Mouse (Mus musculus) adrenal gland, adult 8-10 months (tissue): Measurements from ENCODE around the gene Palb2. TPM values are rescaled to one million over a fixed set of nuclear protein-coding genes. Genes with fewer than 3 reads are reported as not detected.

ENCODE experiments used
- DNase-seq: peaks from one replicate; pipeline ENCODE4 v3.0.0; 2022
- total RNA-seq, 4 experiments: library from RNA; stranded (reverse); gene quantifications; 2 replicates each; pipeline ENCODE4 v1.2.4; 2022

Palb2 gene
- total RNA-seq, 4 experiments from 2014 or later: 1.5 to 2.5 (median 2.1) TPM

DNA sequence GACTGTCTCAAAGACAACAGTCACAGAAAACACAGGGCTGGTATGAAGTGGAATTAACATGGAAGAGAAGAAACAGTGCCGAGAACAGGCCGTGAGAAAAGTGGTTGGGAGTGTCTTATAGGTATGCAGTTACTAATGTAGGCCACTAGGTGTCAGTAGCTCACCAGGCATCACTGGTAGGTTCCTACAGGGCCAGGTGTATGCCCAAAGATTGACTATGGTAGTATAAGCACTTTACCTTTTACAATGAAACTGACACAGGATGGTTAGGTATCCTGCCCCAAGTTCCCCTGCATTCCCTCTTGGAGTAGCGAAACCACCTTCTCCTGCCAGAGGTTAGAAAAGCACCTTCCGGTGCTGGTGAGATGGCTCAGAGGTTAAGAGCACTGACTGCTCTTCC is 33.6 kb downstream of the Palb2 start:
- DNase-seq: no peak

GRCm38 (mm10) chr7:122098009-122098408 is 34.8 kb downstream of the Palb2 start:
- no peak for DNase-seq

- no peak for DNase-seq
These were observed 38.0 kb downstream of the Palb2 start for GRCm38 (mm10) chr7:122094564-122095330.

GRCm38 (mm10) chr7:122087195-122087982 is 45.4 kb downstream of the Palb2 start:
- DNase-seq: no peak

- no peak for DNase-seq
These were observed 51.7 kb downstream of the Palb2 start for GRCm38 (mm10) chr7:122081071-122081470.

GRCm38 (mm10) chr7:122079798-122080554 is 52.8 kb downstream of the Palb2 start:
- DNase-seq: no peak

- no peak for DNase-seq
These were observed 58.4 kb downstream of the Palb2 start for GRCm38 (mm10) chr7:122074374-122074773.

GRCm38 (mm10) chr7:122067517-122068381 is 65.0 kb downstream of the Palb2 start:
- peak; percentile 25 for DNase-seq

DNA sequence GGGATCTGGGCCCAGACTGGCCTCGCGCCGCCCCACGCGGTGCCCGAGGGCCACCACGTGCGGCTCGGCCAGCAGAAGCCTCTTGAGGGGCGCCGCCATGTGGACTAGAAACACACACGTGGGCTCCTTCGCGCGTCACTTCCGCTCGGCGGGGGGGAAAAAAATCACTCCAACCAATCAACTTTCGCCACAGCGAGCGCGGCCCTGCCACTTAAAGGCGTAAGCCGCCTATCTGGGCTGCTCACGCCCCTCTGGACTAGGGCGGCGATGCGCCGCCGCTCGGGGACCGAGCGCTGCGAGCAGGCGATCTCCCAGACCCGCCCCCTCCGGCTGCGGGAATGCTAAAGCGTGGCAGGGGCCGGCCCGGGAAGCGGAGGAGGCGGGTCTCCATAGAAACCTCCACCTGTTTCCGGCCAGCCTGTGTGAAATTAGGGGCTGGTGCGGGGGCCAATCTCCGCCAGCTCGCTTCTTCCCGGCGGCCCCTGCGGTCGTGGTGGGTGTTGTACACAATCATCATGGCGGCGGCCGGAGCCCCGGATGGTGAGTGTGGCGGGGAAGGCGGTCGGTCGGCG is 65.8 kb downstream of the Palb2 start, which contains the start of the genes Ubfd1 and Ears2:
TSS of gene Ubfd1 (plus strand) at position 231 of the 572 bp plus-strand sequence.
TSS of gene Ears2 (minus strand) at position 319 of the 572 bp plus-strand sequence.
- DNase-seq: peak; percentile 96

- DNase-seq: no peak
These were observed 66.5 kb downstream of the Palb2 start for GRCm38 (mm10) chr7:122066102-122066944.

- no peak for DNase-seq
These were observed 67.1 kb downstream of the Palb2 start for GRCm38 (mm10) chr7:122065656-122066055.

Other genes with a start within 250 kb of the Palb2 start
- gene Cog7, start 151.3 kb downstream of the Palb2 start, total RNA-seq: 10 to 100 TPM; 31.8 to 48.8 (median 40.1) TPM
- gene Gga2, start 111.8 kb downstream of the Palb2 start, total RNA-seq: 10 to 100 TPM; 18.0 to 29.3 (median 22.4) TPM
- 10 to 100 TPM; 46.0 to 56.0 (median 50.4) TPM for gene Ubfd1, start 65.8 kb downstream of the Palb2 start, total RNA-seq
- 10 to 100 TPM; 17.8 to 23.3 (median 20.0) TPM for gene Ears2, start 65.7 kb downstream of the Palb2 start, total RNA-seq
- gene Ndufab1, start 31.1 kb downstream of the Palb2 start, total RNA-seq: 100 to 1,000 TPM; 279 to 424 (median 346) TPM
- gene Dctn5, start 56 bp upstream of the Palb2 start, total RNA-seq: 10 to 100 TPM; 63.1 to 82.7 (median 76.1) TPM
- 1 to 10 TPM; 2.1 to 3.1 (median 2.6) TPM for gene Plk1, start 26.5 kb upstream of the Palb2 start, total RNA-seq
- under 1 TPM; 0.15 to 0.43 (median 0.35) TPM for gene Ern2, start 53.2 kb upstream of the Palb2 start, total RNA-seq
- gene Chp2, start 86.5 kb upstream of the Palb2 start, total RNA-seq: 1 to 10 TPM; 1.2 to 4.5 (median 2.4) TPM
- gene Prkcb, start 155.8 kb upstream of the Palb2 start, total RNA-seq: 10 to 100 TPM; 15.1 to 28.3 (median 21.8) TPM